Comparison of ENCODE assay signal across 20 mouse cellular contexts in the genomic region with DNA sequence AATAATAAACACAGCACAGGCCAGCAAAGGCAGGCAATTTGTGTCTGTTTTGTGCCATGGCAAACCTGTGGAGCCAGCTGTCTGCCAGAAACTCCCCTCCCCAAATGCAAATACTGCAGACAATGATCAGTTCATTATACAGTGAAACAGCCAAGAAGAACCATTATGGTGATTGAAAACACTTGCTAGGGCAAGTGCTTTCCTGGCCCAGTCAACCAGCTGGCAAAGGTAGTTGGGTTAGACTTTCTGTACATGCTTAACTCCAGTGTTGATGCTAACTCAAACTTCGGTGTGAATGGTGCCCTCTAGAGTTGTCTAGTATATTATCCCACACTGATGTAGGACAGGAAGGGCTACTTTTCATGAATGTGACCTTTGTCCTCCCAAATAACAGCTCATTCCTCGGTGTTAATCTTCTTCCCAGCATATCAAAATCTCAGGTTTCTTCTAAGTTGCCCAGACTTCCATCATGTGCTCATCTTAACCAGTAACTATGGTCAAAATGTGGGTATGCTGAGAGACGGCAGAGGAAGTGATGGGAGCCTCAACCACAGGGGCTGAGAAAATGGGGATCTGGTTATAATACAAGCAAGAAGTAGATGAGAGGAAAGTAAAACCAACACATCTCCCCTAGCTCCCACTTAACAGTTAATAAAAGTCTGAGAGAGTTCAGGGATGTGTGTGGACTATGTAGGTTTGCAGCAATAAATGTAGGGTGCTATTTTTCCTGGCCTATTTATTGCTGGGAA.
DNase-seq lines count a peak whose midpoint lies in the region; ATAC-seq and TF ChIP-seq lines count a peak whose summit lies in the region.
"Had no signal": no experiment of that assay in that cellular context is flagged by ENCODE, and none has a peak within 500 bp of the region (broad histone marks: within the 10 kb centered on the region; RNA-seq: fewer than 3 reads in every experiment).

No protein-coding gene starts in this region.

- ATAC-seq in hindbrain, embryonic 16.5 days, result peak; percentile 30; the same call in 1 of the 2 replicates
- ATAC-seq in hindbrain, embryonic 13.5 days (ENCODE audit: low FRiP score), result no peak
- ATAC-seq in lung, embryonic 14.5 days (ENCODE audit: insufficient read depth), result no peak
- ATAC-seq: CD4-positive, CD25-positive, alpha-beta regulatory T cell, adult 4 months; intestine, embryonic 15.5 days; midbrain, embryonic 15.5 days had no signal

- no peak overlapping the region for H3K4me3 ChIP-seq in hindbrain, embryonic 16.5 days (ENCODE audit: low read length)
- no peak overlapping the region for H3K4me3 ChIP-seq in hindbrain, embryonic 13.5 days
- no peak overlapping the region for H3K4me3 ChIP-seq in lung, embryonic 14.5 days (ENCODE audit: low read depth, low read length)
- H3K4me3 ChIP-seq: embryonic facial prominence, embryonic 15.5 days; heart, embryonic 12.5 days; intestine, embryonic 15.5 days; midbrain, embryonic 15.5 days; stomach, embryonic 15.5 days had no signal

- no peaks in the 10 kb centered on the region for H3K4me1 ChIP-seq in hindbrain, embryonic 16.5 days (ENCODE audit: control insufficient read depth, insufficient read depth, low read depth, low read length)
- 0 out of 2 replicates have a peak, but pooled peaks cover 10% of the 10 kb centered on the region for H3K4me1 ChIP-seq in hindbrain, embryonic 13.5 days (replicated peaks)
- H3K4me1 ChIP-seq in lung, embryonic 14.5 days (ENCODE audit: insufficient read depth), result no peaks in the 10 kb centered on the region; the same call in 1 of the 2 replicates
- H3K4me1 ChIP-seq: embryonic facial prominence, embryonic 15.5 days; heart, embryonic 12.5 days; intestine, embryonic 15.5 days; midbrain, embryonic 15.5 days; stomach, embryonic 15.5 days had no signal

- TF ChIP-seq CTCF in lung, embryonic 14.5 days (IDR thresholded peaks at IDR 0.05; ENCODE audit: low read depth), result no peak
- TF ChIP-seq CTCF in brain, embryonic 14.5 days (IDR thresholded peaks at IDR 0.05; ENCODE audit: borderline replicate concordance, extremely low read depth, insufficient read depth, insufficient read length), result no peak

- no peak overlapping the region for H3K4me2 ChIP-seq in hindbrain, embryonic 16.5 days (ENCODE audit: low read length)
- no peak overlapping the region for H3K4me2 ChIP-seq in hindbrain, embryonic 13.5 days
- no peak overlapping the region for H3K4me2 ChIP-seq in lung, embryonic 14.5 days
- H3K4me2 ChIP-seq: embryonic facial prominence, embryonic 15.5 days; heart, embryonic 12.5 days; intestine, embryonic 15.5 days; midbrain, embryonic 15.5 days; stomach, embryonic 15.5 days had no signal

- H3K9ac ChIP-seq in hindbrain, embryonic 16.5 days (ENCODE audit: low read depth, low read length), result no peak overlapping the region
- no peak overlapping the region for H3K9ac ChIP-seq in hindbrain, embryonic 13.5 days
- no peak overlapping the region for H3K9ac ChIP-seq in lung, embryonic 14.5 days
- H3K9ac ChIP-seq: embryonic facial prominence, embryonic 15.5 days; heart, embryonic 12.5 days; intestine, embryonic 15.5 days; midbrain, embryonic 15.5 days; stomach, embryonic 15.5 days had no signal

- DNase-seq in lung, embryonic 14.5 days, result peak; percentile 14
- DNase-seq in lung, adult 18-20 months, result no peak
- peak; percentile 59 for DNase-seq in brain, embryonic 14.5 days (ENCODE audit: low read depth)
- peak; percentile 7 for DNase-seq in forelimb bud, embryonic 11.5 days (ENCODE audit: low read depth, low spot score)
- no peak for DNase-seq in heart, postnatal 4 days
- no peak for DNase-seq in neural tube, embryonic 10.5 days (ENCODE audit: extremely low spot score, low spot score)
- DNase-seq: cerebellum, postnatal 14 days; gastrocnemius, postnatal 25 days; heart, postnatal 36 days; kidney, postnatal 25 days; lung, adult 2 months; thymus, adult 2 months had no signal

- H3K27ac ChIP-seq in hindbrain, embryonic 16.5 days (ENCODE audit: low read depth, low read length), result no peak overlapping the region
- no peak overlapping the region for H3K27ac ChIP-seq in hindbrain, embryonic 13.5 days
- no peak overlapping the region for H3K27ac ChIP-seq in lung, embryonic 14.5 days (ENCODE audit: low read depth)
- H3K27ac ChIP-seq: embryonic facial prominence, embryonic 15.5 days; intestine, embryonic 15.5 days; midbrain, embryonic 15.5 days; stomach, embryonic 15.5 days had no signal

- no peaks in the 10 kb centered on the region for H3K36me3 ChIP-seq in hindbrain, embryonic 16.5 days (ENCODE audit: control insufficient read depth, insufficient read depth, low read length)
- no peaks in the 10 kb centered on the region for H3K36me3 ChIP-seq in hindbrain, embryonic 13.5 days
- H3K36me3 ChIP-seq in lung, embryonic 14.5 days (ENCODE audit: insufficient read depth), result no peaks in the 10 kb centered on the region
- H3K36me3 ChIP-seq: embryonic facial prominence, embryonic 15.5 days; heart, embryonic 12.5 days; intestine, embryonic 15.5 days; midbrain, embryonic 15.5 days; stomach, embryonic 15.5 days had no signal

- WGBS in hindbrain, embryonic 16.5 days, result 71% methylated on average over 3 of the region's 3 CpGs
- 70% methylated on average over 3 of the region's 3 CpGs for WGBS in hindbrain, embryonic 13.5 days
- 48% methylated on average over 3 of the region's 3 CpGs for WGBS in lung, embryonic 14.5 days

- no peak for TF ChIP-seq POLR2A in brain, embryonic 14.5 days (IDR thresholded peaks at IDR 0.05; ENCODE audit: borderline replicate concordance, extremely low read depth, insufficient read depth, insufficient read length, poor library complexity, severe bottlenecking)

- no peaks in the 10 kb centered on the region for H3K9me3 ChIP-seq in hindbrain, embryonic 16.5 days (ENCODE audit: control insufficient read depth, low read length)
- no peaks in the 10 kb centered on the region for H3K9me3 ChIP-seq in hindbrain, embryonic 13.5 days
- H3K9me3 ChIP-seq in lung, embryonic 14.5 days (ENCODE audit: low read depth, low read length), result no peaks in the 10 kb centered on the region
- H3K9me3 ChIP-seq: embryonic facial prominence, embryonic 15.5 days; heart, embryonic 12.5 days; intestine, embryonic 15.5 days; midbrain, embryonic 15.5 days; stomach, embryonic 15.5 days had no signal

- no peaks in the 10 kb centered on the region for H3K27me3 ChIP-seq in hindbrain, embryonic 16.5 days (replicated peaks; ENCODE audit: control insufficient read depth, insufficient read depth, low read length)
- H3K27me3 ChIP-seq in hindbrain, embryonic 13.5 days, result no peaks in the 10 kb centered on the region
- H3K27me3 ChIP-seq in lung, embryonic 14.5 days (ENCODE audit: insufficient read depth, low read length), result no peaks in the 10 kb centered on the region
- H3K27me3 ChIP-seq: embryonic facial prominence, embryonic 15.5 days; heart, embryonic 12.5 days; intestine, embryonic 15.5 days; midbrain, embryonic 15.5 days; stomach, embryonic 15.5 days had no signal

Comparison
In these comparisons a context has a peak if more than half of its experiments do, and no peak if none do; other contexts are left out.
1. DNase-seq: peak in lung, embryonic 14.5 days (single experiment), brain, embryonic 14.5 days (single experiment) and forelimb bud, embryonic 11.5 days (single experiment); none in lung, adult 18-20 months (0 of 2), heart, postnatal 4 days (single experiment) and neural tube, embryonic 10.5 days (single experiment).